Comparison of ENCODE assay signal across 10 mouse cellular contexts in the genomic region with DNA sequence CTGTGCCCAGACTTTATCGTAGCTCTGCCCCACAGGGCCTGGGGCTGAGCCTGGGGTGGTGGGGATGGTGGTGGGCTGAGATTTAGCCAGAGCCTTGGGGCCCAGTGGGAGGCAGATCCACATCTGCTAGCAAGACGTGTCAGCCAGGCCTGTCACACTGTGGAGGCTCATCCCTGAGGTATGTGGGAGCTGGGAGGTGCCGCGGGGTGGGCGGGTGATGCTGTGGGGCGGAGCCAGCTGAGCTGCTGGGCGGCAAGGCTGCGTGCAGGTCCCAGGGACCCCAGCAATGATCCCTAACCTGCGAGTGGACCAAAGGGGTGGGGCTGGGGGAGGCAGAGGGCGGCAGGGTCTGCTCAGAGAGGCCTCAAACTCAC.
DNase-seq lines count a peak whose midpoint lies in the region; ATAC-seq and TF ChIP-seq lines count a peak whose summit lies in the region.
"Had no signal": no experiment of that assay in that cellular context is flagged by ENCODE, and none has a peak within 500 bp of the region (broad histone marks: within the 10 kb centered on the region; RNA-seq: fewer than 3 reads in every experiment).

No protein-coding gene starts in this region.

- H3K27ac ChIP-seq in heart, postnatal 0 days (ENCODE audit: low read depth): peak overlapping the region; percentile 32
- H3K27ac ChIP-seq in embryonic facial prominence, embryonic 10.5 days (replicated peaks): peak overlapping the region; percentile 70; the same call in 1 of the 2 replicates
- H3K27ac ChIP-seq in liver, postnatal 0 days (ENCODE audit: low read depth): peak overlapping the region; percentile 87
- H3K27ac ChIP-seq: hindbrain, embryonic 15.5 days; neural tube, embryonic 13.5 days had no signal

- no peak for ATAC-seq in heart, postnatal 0 days (ENCODE audit: insufficient read depth, low read depth)
- ATAC-seq in G1E (ENCODE audit: extremely low read depth, insufficient number of reproducible peaks, low FRiP score, poor library complexity, severe bottlenecking): no peak
- ATAC-seq in liver, postnatal 0 days: peak; percentile 16

- no peaks in the 10 kb centered on the region for H3K9me3 ChIP-seq in heart, postnatal 0 days (replicated peaks; ENCODE audit: control insufficient read depth, low read length)
- H3K9me3 ChIP-seq in G1E (replicated peaks): no peaks in the 10 kb centered on the region
- no peaks in the 10 kb centered on the region for H3K9me3 ChIP-seq in embryonic facial prominence, embryonic 10.5 days
- no peaks in the 10 kb centered on the region for H3K9me3 ChIP-seq in liver, postnatal 0 days (ENCODE audit: low read length)
- H3K9me3 ChIP-seq: hindbrain, embryonic 15.5 days; neural tube, embryonic 13.5 days had no signal

- no peak overlapping the region for H3K4me3 ChIP-seq in heart, postnatal 0 days (ENCODE audit: low read depth, low read length)
- peak overlapping the region; percentile 39; the same call in 1 of the 2 replicates for H3K4me3 ChIP-seq in G1E (ENCODE audit: low read depth, low read length)
- 0 out of 2 replicates have a peak overlapping the region, but pooled peaks have one; percentile 4 for H3K4me3 ChIP-seq in embryonic facial prominence, embryonic 10.5 days
- no peak overlapping the region for H3K4me3 ChIP-seq in liver, postnatal 0 days (ENCODE audit: low read depth, low read length)
- H3K4me3 ChIP-seq: hindbrain, embryonic 15.5 days; neural tube, embryonic 13.5 days had no signal

- no peaks in the 10 kb centered on the region for H3K27me3 ChIP-seq in heart, postnatal 0 days (ENCODE audit: control insufficient read depth, insufficient read depth, low read length)
- H3K27me3 ChIP-seq in G1E (ENCODE audit: insufficient read depth, low read length): peaks cover 54% of the 10 kb centered on the region
- no peaks in the 10 kb centered on the region for H3K27me3 ChIP-seq in embryonic facial prominence, embryonic 10.5 days (replicated peaks; ENCODE audit: low read depth, poor library complexity, severe bottlenecking)
- no peaks in the 10 kb centered on the region for H3K27me3 ChIP-seq in liver, postnatal 0 days (ENCODE audit: insufficient read depth, low read length)
- H3K27me3 ChIP-seq: hindbrain, embryonic 15.5 days; neural tube, embryonic 13.5 days had no signal

- no peaks in the 10 kb centered on the region for H3K36me3 ChIP-seq in heart, postnatal 0 days (replicated peaks; ENCODE audit: control insufficient read depth, insufficient read depth, low read length)
- H3K36me3 ChIP-seq in G1E (replicated peaks): no peaks in the 10 kb centered on the region
- H3K36me3 ChIP-seq in embryonic facial prominence, embryonic 10.5 days (replicated peaks): no peaks in the 10 kb centered on the region
- H3K36me3 ChIP-seq in liver, postnatal 0 days (replicated peaks; ENCODE audit: insufficient read depth, low read length): no peaks in the 10 kb centered on the region
- H3K36me3 ChIP-seq: hindbrain, embryonic 15.5 days; neural tube, embryonic 13.5 days had no signal

- peaks cover 8% of the 10 kb centered on the region; the same call in 1 of the 2 replicates for H3K4me1 ChIP-seq in heart, postnatal 0 days (ENCODE audit: control insufficient read depth, insufficient read depth)
- peaks cover 65% of the 10 kb centered on the region for H3K4me1 ChIP-seq in G1E (ENCODE audit: insufficient read depth, low read depth, low read length)
- peaks cover 60% of the 10 kb centered on the region for H3K4me1 ChIP-seq in embryonic facial prominence, embryonic 10.5 days
- H3K4me1 ChIP-seq in liver, postnatal 0 days (ENCODE audit: insufficient read depth): peaks cover 45% of the 10 kb centered on the region

- no peak for TF ChIP-seq CTCF in heart, postnatal 0 days (IDR thresholded peaks at IDR 0.05; ENCODE audit: low read depth)
- TF ChIP-seq CTCF in G1E (IDR thresholded peaks at IDR 0.05; ENCODE audit: low read depth, low read length): no peak
- no peak for TF ChIP-seq CTCF in liver, postnatal 0 days (IDR thresholded peaks at IDR 0.05; ENCODE audit: low read depth)

- 33% methylated on average over 10 of the region's 10 CpGs for WGBS in heart, postnatal 0 days
- WGBS in embryonic facial prominence, embryonic 10.5 days: 20% methylated on average over 10 of the region's 10 CpGs
- WGBS in liver, postnatal 0 days (ENCODE audit: insufficient replicate concordance): 22% methylated on average over 8 of the region's 10 CpGs

- TF ChIP-seq EP300 in heart, postnatal 0 days (IDR thresholded peaks at IDR 0.05; ENCODE audit: low read depth): no peak
- no peak for TF ChIP-seq EP300 in liver, postnatal 0 days (IDR thresholded peaks at IDR 0.05; ENCODE audit: low read depth)

- no peak for DNase-seq in heart, postnatal 0 days (ENCODE audit: low spot score)
- DNase-seq in heart, adult 9 months (ENCODE audit: low spot score in 2 of 2): no peak
- no peak for DNase-seq in G1E (ENCODE audit: low spot score)
- peak; percentile 43 for DNase-seq in embryonic facial prominence, embryonic 10.5 days (ENCODE audit: low spot score)
- peak; percentile 60 for DNase-seq in liver, postnatal 0 days
- DNase-seq in embryo, embryonic 9.5 days (ENCODE audit: extremely low spot score): no peak
- DNase-seq in urinary bladder, postnatal 10 days (ENCODE audit: low spot score): no peak
- no peak for DNase-seq in ovary, postnatal 10 days (ENCODE audit: low spot score)

- H3K9ac ChIP-seq in heart, postnatal 0 days (replicated peaks; ENCODE audit: low read depth, low read length): no peak overlapping the region
- peak overlapping the region; percentile 41 for H3K9ac ChIP-seq in liver, postnatal 0 days (replicated peaks)
- H3K9ac ChIP-seq: hindbrain, embryonic 15.5 days; neural tube, embryonic 13.5 days had no signal

- H3K4me2 ChIP-seq in heart, postnatal 0 days (ENCODE audit: low read depth, low read length): no peak overlapping the region
- H3K4me2 ChIP-seq in liver, postnatal 0 days (ENCODE audit: low read depth, low read length): no peak overlapping the region
- H3K4me2 ChIP-seq: hindbrain, embryonic 15.5 days; neural tube, embryonic 13.5 days had no signal

Comparison
In these comparisons a context has a peak if more than half of its experiments do, and no peak if none do; other contexts are left out.
1. DNase-seq: peak in embryonic facial prominence, embryonic 10.5 days (single experiment) and liver, postnatal 0 days (single experiment); none in heart, postnatal 0 days (single experiment), heart, adult 9 months (0 of 2), G1E (single experiment), embryo, embryonic 9.5 days (single experiment), urinary bladder, postnatal 10 days (single experiment) and ovary, postnatal 10 days (single experiment).
2. H3K27ac ChIP-seq: peak in every context shown above with its lines; median percentile 87 in liver, postnatal 0 days; 70 in embryonic facial prominence, embryonic 10.5 days; 32 in heart, postnatal 0 days.
3. H3K4me3 ChIP-seq: peak in G1E (single experiment) and embryonic facial prominence, embryonic 10.5 days (single experiment); none in heart, postnatal 0 days (single experiment) and liver, postnatal 0 days (single experiment).